Mouse (Mus musculus) megakaryocyte, embryonic 14.5 days (primary cell): ENCODE measurements around the gene Tmem269.

Source experiments
- FLI1 ChIP-seq: IDR thresholded peaks from 2 replicates; pipeline ENCODE4 v1.6.1; 2012; ENCODE audit warnings: low read length, inconsistent platforms, mixed read lengths
- GATA1 ChIP-seq: IDR thresholded peaks from 3 replicates; pipeline ENCODE4 v1.6.1; 2012; ENCODE audit warnings: mixed read lengths, low read length, inconsistent platforms, borderline replicate concordance

GRCm38 (mm10) chr4:119161358-119161757 lies 56.7 kb downstream of the Tmem269 start:
- no peak for TF ChIP-seq GATA1
- TF ChIP-seq FLI1: no peak
